Mouse (Mus musculus): ENCODE results near the gene Lipk. TPM values are rescaled to one million over a fixed set of nuclear protein-coding genes. Genes with fewer than 3 reads are reported as not detected.

The Lipk gene
- 0.06 TPM in 1 of 2 replicates, not detected in the other for polyA plus RNA-seq (2015; fragmentation: Nextera tagmentation; extraction: Ambion mirVana)

DNA sequence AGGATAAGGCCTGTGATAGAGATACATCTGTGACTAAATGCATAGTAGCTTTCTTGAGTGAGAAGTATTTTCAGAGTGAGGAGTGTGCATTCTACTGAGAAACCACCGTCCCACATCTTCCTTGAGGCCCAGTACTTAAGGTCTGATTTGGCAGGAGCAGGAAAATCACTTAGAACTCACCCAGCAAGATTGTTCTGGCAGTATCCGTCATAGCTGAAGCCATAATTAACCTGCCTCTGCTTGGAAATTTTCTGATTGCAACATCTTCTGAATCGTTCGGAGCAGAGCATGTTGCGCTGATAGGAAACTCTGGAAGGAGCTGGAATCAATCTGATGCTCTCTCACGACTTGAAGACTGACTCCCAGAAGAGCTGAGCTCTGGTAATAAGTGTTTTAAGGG is at the start of gene Lipk:
Lipk (plus strand) TSS at position 289 of the 400 bp plus-strand sequence.
- no peak for ATAC-seq
- no peaks in the 10 kb centered on the region for H3K36me3 ChIP-seq (ENCODE audit: control insufficient read depth, insufficient read depth, low read length)
- no peaks in the 10 kb centered on the region for H3K27me3 ChIP-seq (replicated peaks; ENCODE audit: control insufficient read depth, insufficient read depth, low read length)
- no peak within 1 kb of the TSS for H3K4me3 ChIP-seq (ENCODE audit: low read length)
- H3K9ac ChIP-seq (ENCODE audit: low read depth, low read length): no peak within 1 kb of the TSS
- no peaks in the 10 kb centered on the region for H3K4me1 ChIP-seq (ENCODE audit: control insufficient read depth, insufficient read depth, low read length)
- no peaks in the 10 kb centered on the region for H3K9me3 ChIP-seq (ENCODE audit: control insufficient read depth, low read length)
- WGBS: 81% methylated on average over 6 of the region's 6 CpGs
- H3K4me2 ChIP-seq (ENCODE audit: low read depth, low read length): no peak within 1 kb of the TSS
- H3K27ac ChIP-seq (ENCODE audit: low read length): no peak within 1 kb of the TSS

DNA sequence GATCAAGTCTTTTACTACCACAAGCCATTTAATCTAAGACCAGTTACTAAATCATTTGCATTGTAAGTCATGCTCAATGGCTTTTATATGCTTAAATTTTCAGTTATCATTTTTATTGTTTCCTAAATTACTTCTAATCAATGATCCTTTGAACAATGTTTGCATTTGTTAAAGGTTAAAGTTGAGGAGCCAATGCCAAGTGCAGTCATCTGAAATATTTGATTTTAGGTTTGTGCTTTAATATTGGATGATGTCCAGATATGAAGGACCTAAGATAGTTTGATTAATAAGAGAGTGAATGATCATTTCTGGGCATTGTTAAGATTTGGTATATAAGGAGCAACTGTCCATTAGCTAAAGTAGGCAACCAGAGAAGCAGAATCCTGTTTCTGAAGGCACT is 47.2 kb upstream of the Lipk start, which contains the start of gene Lipf:
Lipf (plus strand) TSS at position 301 of the 400 bp plus-strand sequence.
- H3K4me2 ChIP-seq (ENCODE audit: low read depth, low read length): no peak within 1 kb of the TSS

DNA sequence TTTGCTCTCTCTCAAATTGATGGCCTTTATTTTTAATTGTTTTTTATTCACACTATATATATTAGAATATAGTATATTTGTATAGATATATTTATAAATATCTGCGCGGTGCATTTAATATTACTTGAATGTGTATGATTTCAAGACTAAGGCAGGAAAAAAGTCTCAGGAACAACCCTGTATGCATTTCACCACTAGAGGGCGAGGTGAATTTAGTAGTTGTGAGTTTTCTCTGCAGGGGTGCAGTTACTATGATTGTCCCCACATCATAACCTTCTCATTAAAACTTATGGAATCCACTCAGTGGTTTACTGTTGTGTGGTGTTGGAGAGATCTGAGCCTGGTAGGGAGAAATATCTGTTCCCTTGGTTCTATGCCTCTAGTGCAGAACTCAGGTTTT is 29.1 kb upstream of the Lipk start:
- WGBS: 57% methylated on average over 3 of the region's 3 CpGs
- no peak overlapping the region for H3K4me3 ChIP-seq (ENCODE audit: low read length)
- H3K9me3 ChIP-seq (ENCODE audit: control insufficient read depth, low read length): no peaks in the 10 kb centered on the region
- no peaks in the 10 kb centered on the region for H3K4me1 ChIP-seq (ENCODE audit: control insufficient read depth, insufficient read depth, low read length)
- ATAC-seq: no peak
- no peak overlapping the region for H3K4me2 ChIP-seq (ENCODE audit: low read depth, low read length)
- no peaks in the 10 kb centered on the region for H3K27me3 ChIP-seq (replicated peaks; ENCODE audit: control insufficient read depth, insufficient read depth, low read length)
- no peaks in the 10 kb centered on the region for H3K36me3 ChIP-seq (ENCODE audit: control insufficient read depth, insufficient read depth, low read length)
- no peak overlapping the region for H3K9ac ChIP-seq (ENCODE audit: low read depth, low read length)
- no peak overlapping the region for H3K27ac ChIP-seq (ENCODE audit: low read length)

More for the DNA sequence above, 47.2 kb upstream of the Lipk start, which contains the start of gene Lipf:
- Histone ChIP-seq H3K9ac (ENCODE audit: low read depth, low read length) (no peak within 1 kb of the TSS), H3K4me1 (ENCODE audit: control insufficient read depth, insufficient read depth, low read length) (no peaks in the 10 kb centered on the region), H3K27me3 (replicated peaks; ENCODE audit: control insufficient read depth, insufficient read depth, low read length) (no peaks in the 10 kb centered on the region), H3K9me3 (ENCODE audit: control insufficient read depth, low read length) (no peaks in the 10 kb centered on the region), H3K36me3 (ENCODE audit: control insufficient read depth, insufficient read depth, low read length) (no peaks in the 10 kb centered on the region), H3K4me3 (ENCODE audit: low read length) (no peak within 1 kb of the TSS), H3K27ac (ENCODE audit: low read length) (no peak within 1 kb of the TSS)
- ATAC-seq: no peak

DNA sequence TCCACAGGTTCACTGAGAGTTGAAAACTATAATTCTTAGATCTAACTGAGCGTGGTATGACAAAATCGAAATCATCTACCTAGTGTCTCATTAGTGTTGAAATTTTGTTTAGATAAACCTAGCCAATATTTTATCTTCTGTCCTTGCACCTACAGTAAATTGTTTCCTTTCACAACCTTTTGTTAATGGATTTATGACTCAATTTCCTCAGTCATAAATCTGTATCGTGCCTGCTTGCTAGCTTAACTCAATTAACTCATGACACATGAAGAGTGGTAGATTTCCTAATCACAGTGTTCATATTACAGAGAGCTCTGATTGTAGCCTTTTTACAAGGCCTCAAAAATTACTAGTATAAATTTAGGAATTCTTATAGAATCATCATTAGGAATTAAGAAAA is 25.0 kb upstream of the Lipk start:
- no peak for ATAC-seq
- Histone ChIP-seq H3K36me3 (ENCODE audit: control insufficient read depth, insufficient read depth, low read length) (no peaks in the 10 kb centered on the region), H3K27me3 (replicated peaks; ENCODE audit: control insufficient read depth, insufficient read depth, low read length) (no peaks in the 10 kb centered on the region), H3K4me1 (ENCODE audit: control insufficient read depth, insufficient read depth, low read length) (no peaks in the 10 kb centered on the region), H3K27ac (ENCODE audit: low read length) (no peak overlapping the region), H3K4me2 (ENCODE audit: low read depth, low read length) (no peak overlapping the region), H3K9me3 (ENCODE audit: control insufficient read depth, low read length) (no peaks in the 10 kb centered on the region), H3K4me3 (ENCODE audit: low read length) (no peak overlapping the region), H3K9ac (ENCODE audit: low read depth, low read length) (no peak overlapping the region)
- WGBS: 71% methylated on average over 3 of the region's 3 CpGs

DNA sequence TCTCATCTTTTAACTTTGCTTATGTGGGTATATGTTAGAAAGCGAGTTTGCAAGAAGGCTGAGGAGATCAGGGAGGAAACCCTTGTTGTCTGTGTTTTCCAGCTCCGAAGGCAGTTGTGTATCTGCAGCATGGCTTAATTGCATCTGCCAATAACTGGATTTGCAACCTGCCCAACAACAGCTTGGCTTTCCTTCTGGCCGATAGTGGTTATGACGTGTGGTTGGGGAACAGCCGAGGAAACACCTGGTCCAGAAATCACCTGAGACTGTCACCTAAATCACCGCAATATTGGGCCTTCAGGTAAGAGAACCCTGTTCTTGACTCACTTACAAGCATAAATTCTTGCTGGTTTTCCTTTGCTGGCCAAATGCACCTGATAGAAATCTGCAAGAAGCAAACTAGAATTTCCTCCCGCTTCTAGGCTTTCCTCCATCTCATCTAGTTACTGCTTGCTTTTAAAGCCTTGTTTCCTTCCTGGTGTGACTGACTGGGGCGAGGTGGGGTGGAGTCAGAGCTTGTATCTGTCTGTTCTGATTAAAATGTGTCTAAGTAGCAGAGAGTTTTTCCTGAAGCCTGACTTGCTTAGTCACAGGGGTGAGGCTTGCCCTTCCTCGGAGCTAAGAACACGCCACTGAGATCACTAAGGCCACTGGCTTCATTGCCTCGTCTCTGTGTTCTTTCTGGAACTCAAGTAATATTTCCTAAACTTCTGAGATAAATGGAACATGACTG is 13.5 kb downstream of the Lipk start:
- no peaks in the 10 kb centered on the region for H3K27me3 ChIP-seq (replicated peaks; ENCODE audit: control insufficient read depth, insufficient read depth, low read length)
- ATAC-seq: peak; percentile 92
- peak overlapping the region; percentile 37 for H3K27ac ChIP-seq (ENCODE audit: low read length)
- 76% methylated on average over 11 of the region's 11 CpGs for WGBS
- no peaks in the 10 kb centered on the region for H3K9me3 ChIP-seq (ENCODE audit: control insufficient read depth, low read length)
- no peak overlapping the region for H3K9ac ChIP-seq (ENCODE audit: low read depth, low read length)
- no peak overlapping the region for H3K4me2 ChIP-seq (ENCODE audit: low read depth, low read length)
- no peaks in the 10 kb centered on the region for H3K36me3 ChIP-seq (ENCODE audit: control insufficient read depth, insufficient read depth, low read length)
- no peak overlapping the region for H3K4me3 ChIP-seq (ENCODE audit: low read length)
- H3K4me1 ChIP-seq (ENCODE audit: control insufficient read depth, insufficient read depth, low read length): no peaks in the 10 kb centered on the region

DNA sequence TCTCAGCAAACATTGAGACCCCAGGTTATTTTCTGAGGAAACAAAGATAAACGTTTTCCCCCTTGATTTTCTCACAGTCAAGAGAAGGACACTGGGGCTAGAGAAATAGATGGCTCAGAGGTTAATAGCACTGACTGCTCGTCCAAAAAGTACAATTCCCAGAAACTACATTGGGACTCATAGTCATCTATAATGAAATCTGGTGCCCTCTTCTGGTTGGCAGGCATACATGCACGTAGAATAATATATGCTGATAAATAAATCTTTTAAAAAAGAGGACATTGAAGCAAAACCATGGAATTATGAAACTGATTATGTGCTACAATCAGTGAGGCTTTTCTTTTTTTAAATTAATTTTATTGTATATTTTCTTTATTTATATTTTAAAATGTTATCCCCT is 14.7 kb downstream of the Lipk start:
- H3K9me3 ChIP-seq (ENCODE audit: control insufficient read depth, low read length): no peaks in the 10 kb centered on the region
- H3K9ac ChIP-seq (ENCODE audit: low read depth, low read length): no peak overlapping the region
- no peak overlapping the region for H3K27ac ChIP-seq (ENCODE audit: low read length)
- no peak for ATAC-seq
- no peaks in the 10 kb centered on the region for H3K27me3 ChIP-seq (replicated peaks; ENCODE audit: control insufficient read depth, insufficient read depth, low read length)
- 53% methylated on average over 3 of the region's 3 CpGs for WGBS
- no peaks in the 10 kb centered on the region for H3K36me3 ChIP-seq (ENCODE audit: control insufficient read depth, insufficient read depth, low read length)
- no peak overlapping the region for H3K4me2 ChIP-seq (ENCODE audit: low read depth, low read length)
- no peaks in the 10 kb centered on the region for H3K4me1 ChIP-seq (ENCODE audit: control insufficient read depth, insufficient read depth, low read length)
- H3K4me3 ChIP-seq (ENCODE audit: low read length): no peak overlapping the region

DNA sequence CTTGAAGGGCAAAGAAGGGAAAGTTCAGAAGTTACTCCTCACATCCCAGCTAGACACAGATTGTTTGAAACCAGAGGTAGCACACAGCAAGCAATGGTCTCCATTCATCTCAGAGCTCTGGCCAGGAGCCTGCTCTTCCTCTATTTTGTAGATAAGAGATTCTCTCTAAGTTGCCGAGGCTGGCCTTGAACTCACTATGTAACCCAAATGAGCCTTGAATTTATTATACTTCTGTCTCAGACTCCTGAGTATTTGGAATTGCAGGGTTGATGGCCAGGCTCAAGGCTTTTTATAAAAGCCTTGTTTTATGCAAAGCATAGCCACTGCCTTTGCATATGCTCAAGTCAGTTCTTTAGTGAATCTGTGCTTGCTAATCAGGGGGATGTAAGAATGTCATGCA is 31.6 kb downstream of the Lipk start:
- Histone ChIP-seq H3K4me2 (ENCODE audit: low read depth, low read length) (no peak overlapping the region), H3K36me3 (ENCODE audit: control insufficient read depth, insufficient read depth, low read length) (no peaks in the 10 kb centered on the region), H3K9me3 (ENCODE audit: control insufficient read depth, low read length) (no peaks in the 10 kb centered on the region), H3K4me1 (ENCODE audit: control insufficient read depth, insufficient read depth, low read length) (no peaks in the 10 kb centered on the region), H3K4me3 (ENCODE audit: low read length) (no peak overlapping the region), H3K27me3 (replicated peaks; ENCODE audit: control insufficient read depth, insufficient read depth, low read length) (no peaks in the 10 kb centered on the region), H3K9ac (ENCODE audit: low read depth, low read length) (no peak overlapping the region), H3K27ac (ENCODE audit: low read length) (no peak overlapping the region)
- ATAC-seq: no peak
- 82% methylated on average over 1 of the region's 1 CpGs for WGBS

DNA sequence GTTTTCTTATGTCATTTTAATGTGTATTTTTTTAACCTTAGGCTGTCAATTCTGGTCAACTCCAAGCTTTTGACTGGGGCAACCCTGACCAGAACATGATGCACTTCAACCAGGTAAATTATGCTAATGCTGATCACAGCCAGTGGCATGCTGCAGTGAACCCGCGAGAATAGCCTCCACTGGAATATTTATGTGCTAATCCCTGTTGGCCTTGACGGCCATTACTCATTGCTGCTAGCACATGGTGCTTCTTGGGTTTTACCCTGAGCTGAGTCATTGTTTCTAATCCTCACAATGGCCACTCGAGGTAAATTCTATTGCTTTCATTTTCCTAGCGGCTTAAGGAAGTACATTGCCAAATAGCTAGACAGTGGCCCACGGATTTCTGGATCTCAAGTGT is 34.9 kb downstream of the Lipk start:
- no peak overlapping the region for H3K9ac ChIP-seq (ENCODE audit: low read depth, low read length)
- H3K4me1 ChIP-seq (ENCODE audit: control insufficient read depth, insufficient read depth, low read length): no peaks in the 10 kb centered on the region
- H3K9me3 ChIP-seq (ENCODE audit: control insufficient read depth, low read length): no peaks in the 10 kb centered on the region
- no peak overlapping the region for H3K4me2 ChIP-seq (ENCODE audit: low read depth, low read length)
- no peaks in the 10 kb centered on the region for H3K27me3 ChIP-seq (replicated peaks; ENCODE audit: control insufficient read depth, insufficient read depth, low read length)
- H3K36me3 ChIP-seq (ENCODE audit: control insufficient read depth, insufficient read depth, low read length): no peaks in the 10 kb centered on the region
- no peak overlapping the region for H3K4me3 ChIP-seq (ENCODE audit: low read length)
- WGBS: 67% methylated on average over 6 of the region's 6 CpGs
- ATAC-seq: no peak
- H3K27ac ChIP-seq (ENCODE audit: low read length): no peak overlapping the region

DNA sequence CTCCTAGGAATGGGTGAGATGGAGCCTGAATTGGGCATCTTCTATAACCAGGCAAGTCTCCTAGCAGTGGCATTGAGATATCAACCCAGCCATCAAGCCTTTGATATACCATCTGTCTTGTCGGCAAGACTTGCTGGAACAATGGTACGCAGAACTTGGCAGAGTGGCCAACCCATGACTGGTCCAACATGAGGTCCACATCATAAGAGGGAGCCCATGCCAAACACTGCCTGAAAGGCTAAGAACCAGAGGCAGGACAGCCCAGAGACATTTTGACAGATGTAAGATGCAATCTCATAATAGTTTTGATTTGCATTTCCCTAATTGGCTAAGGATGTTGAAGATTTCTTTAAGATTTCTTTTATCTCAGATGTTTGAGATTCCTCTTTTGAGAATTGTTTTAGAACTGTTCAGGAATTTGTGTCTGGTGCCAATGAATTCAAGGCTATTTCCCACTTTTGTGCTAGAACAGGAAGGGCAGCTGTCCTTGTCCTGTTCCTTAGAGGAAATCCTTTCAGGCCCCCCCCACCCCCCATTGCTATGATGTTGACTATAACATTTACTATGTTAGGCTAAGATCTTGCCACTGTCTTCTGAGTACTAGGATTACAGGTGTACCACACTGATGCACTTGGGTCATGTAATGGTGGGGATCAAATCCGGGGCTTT is 41.4 kb downstream of the Lipk start:
- Histone ChIP-seq H3K27me3 (replicated peaks; ENCODE audit: control insufficient read depth, insufficient read depth, low read length) (no peaks in the 10 kb centered on the region), H3K4me3 (ENCODE audit: low read length) (no peak overlapping the region), H3K27ac (ENCODE audit: low read length) (no peak overlapping the region), H3K9me3 (ENCODE audit: control insufficient read depth, low read length) (no peaks in the 10 kb centered on the region), H3K9ac (ENCODE audit: low read depth, low read length) (no peak overlapping the region), H3K36me3 (ENCODE audit: control insufficient read depth, insufficient read depth, low read length) (no peaks in the 10 kb centered on the region), H3K4me1 (ENCODE audit: control insufficient read depth, insufficient read depth, low read length) (no peaks in the 10 kb centered on the region), H3K4me2 (ENCODE audit: low read depth, low read length) (no peak overlapping the region)
- ATAC-seq: no peak
- 88% methylated on average over 3 of the region's 3 CpGs for WGBS

Measured in intestine, embryonic 16.5 days (tissue).